ENCODE assay signal across 11 mouse cellular contexts in the genomic region with DNA sequence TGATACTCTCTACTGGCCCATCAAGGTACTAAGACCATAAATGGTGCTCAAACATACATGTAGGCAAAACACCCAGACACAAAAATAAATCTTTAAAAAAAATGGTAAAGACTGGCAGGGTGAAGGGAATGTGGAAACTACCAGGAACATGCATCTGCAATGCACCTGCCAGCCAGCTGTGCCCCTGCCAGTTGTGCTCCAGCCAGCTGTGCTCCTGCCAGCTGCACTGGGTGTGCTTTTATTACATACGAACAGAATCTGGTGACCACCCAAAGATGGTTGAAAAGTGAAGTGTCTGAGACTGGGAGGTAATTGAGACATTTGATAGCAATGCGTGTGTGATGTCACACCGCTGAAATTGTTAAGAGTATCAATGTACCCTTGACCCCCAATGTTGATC.
"Had no signal": no experiment of that assay in that cellular context is flagged by ENCODE, and none has a peak within 500 bp of the region (broad histone marks: within the 10 kb centered on the region; RNA-seq: fewer than 3 reads in every experiment).

No protein-coding gene starts in this region.

- H3K9me3 ChIP-seq: kidney, embryonic 15.5 days; limb, embryonic 12.5 days; midbrain, embryonic 12.5 days; neural tube, embryonic 13.5 days had no signal

- H3K27me3 ChIP-seq: kidney, embryonic 15.5 days; midbrain, embryonic 12.5 days; neural tube, embryonic 13.5 days had no signal

- H3K4me3 ChIP-seq: kidney, embryonic 15.5 days; limb, embryonic 12.5 days; midbrain, embryonic 12.5 days; neural tube, embryonic 13.5 days had no signal

- DNase-seq: kidney, postnatal 14 days; layer of hippocampus, postnatal 36 days; right cerebral cortex, adult 18-20 months; right cerebral cortex, postnatal 25 days; thymus, postnatal 4 days had no signal

- H3K36me3 ChIP-seq: kidney, embryonic 15.5 days; limb, embryonic 12.5 days; midbrain, embryonic 12.5 days; neural tube, embryonic 13.5 days had no signal

- H3K4me2 ChIP-seq: kidney, embryonic 15.5 days; limb, embryonic 12.5 days; midbrain, embryonic 12.5 days; neural tube, embryonic 13.5 days had no signal

- ATAC-seq: midbrain, embryonic 16.5 days had no signal

- H3K4me1 ChIP-seq: kidney, embryonic 15.5 days; limb, embryonic 12.5 days; neural tube, embryonic 13.5 days had no signal

- H3K27ac ChIP-seq: kidney, embryonic 15.5 days; limb, embryonic 12.5 days; liver, embryonic 14.5 days; midbrain, embryonic 12.5 days; neural tube, embryonic 13.5 days had no signal

- H3K9ac ChIP-seq: kidney, embryonic 15.5 days; limb, embryonic 12.5 days; liver, embryonic 14.5 days; midbrain, embryonic 12.5 days; neural tube, embryonic 13.5 days had no signal
